Mouse (Mus musculus) thymus, postnatal 0 days (tissue): Measurements from ENCODE around the gene Pla2g4a. TPM values are rescaled to one million over a fixed set of nuclear protein-coding genes. Genes with fewer than 3 reads are reported as not detected.

Source experiments
- DNase-seq: peaks from one replicate; pipeline ENCODE4 v3.0.0-alpha.2; 2015; ENCODE audit warnings: low spot score
- polyA plus RNA-seq: library from polyadenylated mRNA; unstranded; fragments of >200 nt; fragmentation: Nextera tagmentation; extraction: Ambion mirVana; gene quantifications from 2 replicates; pipeline ENCODE4 v1.2.1, GENCODE M21; 2015

The Pla2g4a gene
- polyA plus RNA-seq, 1 experiment from 2014 or later, result 9.9 TPM

- DNase-seq, result no peak
These were observed 105.5 kb downstream of the Pla2g4a start for GRCm38 (mm10) chr1:149855581-149855980.

- no peak for DNase-seq
These were observed 106.2 kb downstream of the Pla2g4a start for GRCm38 (mm10) chr1:149854867-149855266.

- DNase-seq, result no peak
These were observed 114.4 kb downstream of the Pla2g4a start for GRCm38 (mm10) chr1:149846655-149847054.

GRCm38 (mm10) chr1:149841845-149842244 lies 119.2 kb downstream of the Pla2g4a start:
- DNase-seq, result no peak

GRCm38 (mm10) chr1:149840961-149841416 lies 120.1 kb downstream of the Pla2g4a start:
- no peak for DNase-seq

GRCm38 (mm10) chr1:149840312-149840930 lies 120.7 kb downstream of the Pla2g4a start:
- no peak for DNase-seq

- DNase-seq, result no peak
These were observed 124.6 kb downstream of the Pla2g4a start for GRCm38 (mm10) chr1:149836496-149836895.

GRCm38 (mm10) chr1:149833876-149834275 lies 127.2 kb downstream of the Pla2g4a start:
- no peak for DNase-seq

GRCm38 (mm10) chr1:149832952-149833351 lies 128.1 kb downstream of the Pla2g4a start:
- peak; percentile 3 for DNase-seq

GRCm38 (mm10) chr1:149832514-149832913 lies 128.6 kb downstream of the Pla2g4a start:
- no peak for DNase-seq

GRCm38 (mm10) chr1:149831100-149831499 lies 130.0 kb downstream of the Pla2g4a start:
- DNase-seq, result no peak

GRCm38 (mm10) chr1:149813616-149814345 lies 147.3 kb downstream of the Pla2g4a start:
- DNase-seq, result no peak

- no peak for DNase-seq
These were observed 151.6 kb downstream of the Pla2g4a start for GRCm38 (mm10) chr1:149809527-149809926.

Other genes with a start within 250 kb of the Pla2g4a start
- gene Ptgs2, start 138.7 kb upstream of the Pla2g4a start, polyA plus RNA-seq, result 0.62 and 0.87 TPM in 2 replicates